Mouse (Mus musculus) ES-E14 (cell line): ENCODE results near the gene Wif1. TPM values are rescaled to one million over a fixed set of nuclear protein-coding genes. Genes with fewer than 3 reads are reported as not detected.
A peak's percentile ranks its signal among the peaks of the same experiment; 100 is the strongest.

Source experiments
- DNase-seq: peaks from one replicate; pipeline ENCODE4 v3.0.0-alpha.2; 2013; ENCODE audit warnings: low read depth, low spot score
- H3K27ac ChIP-seq: 2 replicates; pipeline ENCODE4 v1.5.1; 2012; ENCODE audit warnings: low read depth, mild to moderate bottlenecking, low read length, moderate library complexity, mixed read lengths; ENCODE audit not compliant: poor library complexity, insufficient read depth, severe bottlenecking
- H3K36me3 ChIP-seq: 2 replicates; pipeline ENCODE4 v1.6.1; 2012; ENCODE audit warnings: mild to moderate bottlenecking, low read length, moderate library complexity, mixed read lengths; ENCODE audit not compliant: control insufficient read depth, poor library complexity, insufficient read depth, severe bottlenecking
- H3K4me1 ChIP-seq, 2 experiments: fragments of 150-350 bp in 1 of 2; sonication (generic) in 1 of 2; 2 replicates each; pipeline ENCODE4 v1.6.1; 2012; ENCODE audit warnings: low read length in 2 of 2, mild to moderate bottlenecking in 1 of 2, mixed read lengths in 1 of 2; ENCODE audit not compliant: control insufficient read depth in 2 of 2, insufficient read depth in 2 of 2, poor library complexity in 1 of 2
- H3K4me3 ChIP-seq, 2 experiments: fragments of 150-350 bp in 1 of 2; sonication (generic) in 1 of 2; 2 replicates each; pipeline ENCODE4 v1.5.1; 2012; ENCODE audit warnings: low read length in 2 of 2, low read depth in 1 of 2, mild to moderate bottlenecking in 1 of 2, mixed read lengths in 1 of 2; ENCODE audit not compliant: insufficient read depth in 1 of 2, poor library complexity in 1 of 2, severe bottlenecking in 1 of 2
- H3K9ac ChIP-seq: 2 replicates; pipeline ENCODE4 v1.6.1; 2012; ENCODE audit warnings: low read depth, mild to moderate bottlenecking, low read length, mixed read lengths; ENCODE audit not compliant: poor library complexity, insufficient read depth, severe bottlenecking
- H3K9me3 ChIP-seq: fragments of 150-350 bp; sonication (generic); 2 replicates; pipeline ENCODE4 v1.6.1; 2012; ENCODE audit warnings: low read depth, mild to moderate bottlenecking, low read length; ENCODE audit not compliant: control insufficient read depth, insufficient read depth
- CHD2 ChIP-seq: IDR thresholded peaks from 2 replicates; pipeline ENCODE4 v1.6.1; 2014; ENCODE audit warnings: mild to moderate bottlenecking, low read depth, low read length, inconsistent platforms
- HCFC1 ChIP-seq: IDR thresholded peaks from 2 replicates; pipeline ENCODE4 v1.6.1; 2012; ENCODE audit warnings: low read length, inconsistent platforms, borderline replicate concordance; ENCODE audit not compliant: insufficient read depth
- MAFK ChIP-seq: IDR thresholded peaks from 2 replicates; pipeline ENCODE4 v1.6.1; 2014; ENCODE audit warnings: mild to moderate bottlenecking, low read depth, low read length, inconsistent platforms; ENCODE audit not compliant: insufficient read depth
- ZC3H11A ChIP-seq: IDR thresholded peaks from 2 replicates; pipeline ENCODE4 v1.6.1; 2012; ENCODE audit warnings: low read depth, mild to moderate bottlenecking, inconsistent platforms, low read length, borderline replicate concordance
- ZNF384 ChIP-seq: IDR thresholded peaks from 2 replicates; pipeline ENCODE4 v1.6.1; 2012; ENCODE audit warnings: low read depth, low read length, inconsistent platforms
- in situ Hi-C, 2 experiments: fragments of 600-800 bp; cut with MboI; formaldehyde crosslinking; loops; one replicate each; pipeline ENCODE4 v1.15.1; 2025; ENCODE audit warnings: low sequenced_read_pairs in 2 of 2, inconsistent platforms in 1 of 2; ENCODE audit not compliant: unreplicated experiment in 2 of 2
- total RNA-seq: library from RNA; depleted of rRNA; stranded (reverse); fragments of 300-350 nt; gene quantifications from 2 replicates; pipeline ENCODE4 v1.2.3, GENCODE M21; 2012

Gene Wif1
- total RNA-seq, 1 experiment: 0.13 TPM

GRCm38 (mm10) chr10:121016711-121017503 lies 16.9 kb upstream of the Wif1 start:
- H3K27ac ChIP-seq: no peak overlapping the region; the same call in 1 of the 2 replicates
- H3K9ac ChIP-seq: 0 out of 2 replicates have a peak overlapping the region, but pooled peaks have one; percentile 19
- in situ Hi-C loops: no loop called here
- TF ChIP-seq MAFK (no peak), ZC3H11A (no peak), HCFC1 (no peak), ZNF384 (no peak; the same call in 1 of the 2 replicates), CHD2 (no peak)
- no peak overlapping the region for H3K4me3 ChIP-seq
- peaks cover 3 to 7% of the 10 kb centered on the region in 2 experiments; a peak in 2 of 4 replicates for H3K4me1 ChIP-seq
- no peaks in the 10 kb centered on the region for H3K36me3 ChIP-seq
- DNase-seq: peak; percentile 56
- no peaks in the 10 kb centered on the region; the same call in 1 of the 2 replicates for H3K9me3 ChIP-seq

GRCm38 (mm10) chr10:121022951-121023350 lies 10.8 kb upstream of the Wif1 start:
- DNase-seq: no peak
- no peak overlapping the region for H3K27ac ChIP-seq
- TF ChIP-seq HCFC1 (no peak), ZNF384 (no peak), ZC3H11A (no peak), CHD2 (no peak), MAFK (no peak)

GRCm38 (mm10) chr10:121031802-121032201 lies 2.0 kb upstream of the Wif1 start:
- Histone ChIP-seq H3K9ac (no peak overlapping the region), H3K36me3 (no peaks in the 10 kb centered on the region), H3K27ac (no peak overlapping the region), H3K4me1 (no peaks in the 10 kb centered on the region), H3K4me3 (no peak overlapping the region), H3K9me3 (no peaks in the 10 kb centered on the region)
- in situ Hi-C loops: loop anchor here in 1 of 2 experiments (10.0 kb wide), 1 partner anchor 223 kb away; no protein-coding TSS in a partner anchor
- DNase-seq: no peak
- no peak for TF ChIP-seq MAFK
- TF ChIP-seq ZC3H11A: no peak; the same call in 1 of the 2 replicates
- TF ChIP-seq HCFC1: no peak
- no peak for TF ChIP-seq ZNF384
- TF ChIP-seq CHD2: no peak

More at GRCm38 (mm10) chr10:121022951-121023350, 10.8 kb upstream of the Wif1 start:
- Histone ChIP-seq H3K4me1 (no peaks in the 10 kb centered on the region), H3K36me3 (no peaks in the 10 kb centered on the region), H3K4me3 (no peak overlapping the region), H3K9ac (no peak overlapping the region), H3K9me3 (no peaks in the 10 kb centered on the region)
- in situ Hi-C loops: no loop called here

GRCm38 (mm10) chr10:121033128-121033791 lies 500 bp upstream of the Wif1 start:
- H3K27ac ChIP-seq: no peak overlapping the region
- in situ Hi-C loops: loop anchor here in 1 of 2 experiments (10.0 kb wide), 1 partner anchor 222 kb away; no protein-coding TSS in a partner anchor
- H3K4me1 ChIP-seq: no peaks in the 10 kb centered on the region
- TF ChIP-seq ZC3H11A (no peak), ZNF384 (no peak), MAFK (no peak), CHD2 (no peak), HCFC1 (no peak)
- peak overlapping the region; percentile 5; the same call in 1 of the 2 replicates for H3K9ac ChIP-seq
- DNase-seq: peak; percentile 69
- peak overlapping the region; percentile 69 to 98 for H3K4me3 ChIP-seq
- no peaks in the 10 kb centered on the region for H3K9me3 ChIP-seq
- H3K36me3 ChIP-seq: no peaks in the 10 kb centered on the region
